Mouse (Mus musculus) midbrain, embryonic 12.5 days (tissue): ENCODE measurements around the gene Cope. TPM values are rescaled to one million over a fixed set of nuclear protein-coding genes. Genes with fewer than 3 reads are reported as not detected.

Source experiments
- ATAC-seq: fragments of 200-750 bp; cut with Nextera tagmentation; 2 replicates; pipeline ENCODE4 v1.8.0; 2017; ENCODE audit warnings: low read depth, moderate TSS enrichment, moderate library complexity; ENCODE audit not compliant: low FRiP score
- H3K27ac ChIP-seq: fragments of 300-500 bp; sonication (generic); replicated peaks from 2 replicates; pipeline ENCODE4 v1.5.1; 2016; ENCODE audit warnings: mild to moderate bottlenecking
- H3K27me3 ChIP-seq: fragments of 300-500 bp; sonication (generic); 2 replicates; pipeline ENCODE4 v1.6.1; 2016; ENCODE audit warnings: mild to moderate bottlenecking
- H3K36me3 ChIP-seq: fragments of 300-500 bp; sonication (generic); 2 replicates; pipeline ENCODE4 v1.6.1; 2016
- H3K4me1 ChIP-seq: fragments of 300-500 bp; sonication (generic); 2 replicates; pipeline ENCODE4 v1.6.1; 2016
- H3K4me2 ChIP-seq: fragments of 300-500 bp; sonication (generic); replicated peaks from 2 replicates; pipeline ENCODE4 v1.6.1; 2016; ENCODE audit warnings: mild to moderate bottlenecking, moderate library complexity
- H3K4me3 ChIP-seq: fragments of 300-500 bp; sonication (generic); 2 replicates; pipeline ENCODE4 v1.5.1; 2016; ENCODE audit warnings: mild to moderate bottlenecking
- H3K9ac ChIP-seq: fragments of 300-500 bp; sonication (generic); replicated peaks from 2 replicates; pipeline ENCODE4 v1.6.1; 2016; ENCODE audit warnings: mild to moderate bottlenecking, moderate library complexity
- H3K9me3 ChIP-seq: fragments of 300-500 bp; sonication (generic); 2 replicates; pipeline ENCODE4 v1.6.1; 2016; ENCODE audit warnings: mild to moderate bottlenecking
- WGBS: fragments of 180-500 bp; shearing (Covaris S2); methylation state at CpG from one replicate; pipeline ENCODE4 v1.1.7; 2016; 5-methylcytosine and 5-hydroxymethylcytosine counted together
- polyA plus RNA-seq: library from polyadenylated mRNA; unstranded; fragments of >200 nt; fragmentation: Nextera tagmentation; extraction: Ambion mirVana; gene quantifications from 2 replicates; pipeline ENCODE4 v1.2.1, GENCODE M21; 2016

The Cope gene
- polyA plus RNA-seq, 1 experiment from 2014 or later = 235 TPM

GRCm38 (mm10) chr8:70332070-70332877 lies 30.0 kb downstream of the Cope start:
- 0 out of 2 replicates have a peak overlapping the region, but pooled peaks have one; percentile 15 for H3K27ac ChIP-seq
- no peaks in the 10 kb centered on the region for H3K9me3 ChIP-seq
- peaks cover 30% of the 10 kb centered on the region for H3K27me3 ChIP-seq
- no peak overlapping the region for H3K4me3 ChIP-seq
- peak; percentile 69 for ATAC-seq
- H3K9ac ChIP-seq = no peak overlapping the region; the same call in 1 of the 2 replicates
- WGBS = 22% methylated on average over 41 of the region's 41 CpGs
- no peak overlapping the region; the same call in 1 of the 2 replicates for H3K4me2 ChIP-seq
- H3K4me1 ChIP-seq = peaks cover 32% of the 10 kb centered on the region
- H3K36me3 ChIP-seq = peaks cover 67% of the 10 kb centered on the region

GRCm38 (mm10) chr8:70332878-70333202 lies 30.5 kb downstream of the Cope start:
- H3K27ac ChIP-seq = no peak overlapping the region
- no peaks in the 10 kb centered on the region for H3K9me3 ChIP-seq
- no peak overlapping the region for H3K9ac ChIP-seq
- no peak overlapping the region for H3K4me2 ChIP-seq
- peaks cover 32% of the 10 kb centered on the region for H3K4me1 ChIP-seq
- no peak overlapping the region for H3K4me3 ChIP-seq
- WGBS = 98% methylated on average over 6 of the region's 6 CpGs
- ATAC-seq = no peak
- peaks cover 30% of the 10 kb centered on the region for H3K27me3 ChIP-seq
- H3K36me3 ChIP-seq = peaks cover 68% of the 10 kb centered on the region

- H3K4me3 ChIP-seq = no peak overlapping the region
- no peak overlapping the region for H3K4me2 ChIP-seq
- 91% methylated on average over 7 of the region's 7 CpGs for WGBS
- H3K9me3 ChIP-seq = no peaks in the 10 kb centered on the region
- H3K27ac ChIP-seq = no peak overlapping the region
- no peak for ATAC-seq
- no peaks in the 10 kb centered on the region for H3K4me1 ChIP-seq
- no peak overlapping the region for H3K9ac ChIP-seq
- H3K27me3 ChIP-seq = no peaks in the 10 kb centered on the region
- peaks cover 97% of the 10 kb centered on the region for H3K36me3 ChIP-seq
Measured at GRCm38 (mm10) chr8:70338931-70339330, 36.6 kb downstream of the Cope start.

GRCm38 (mm10) chr8:70340659-70341058 lies 38.3 kb downstream of the Cope start:
- Histone ChIP-seq H3K4me1 (no peaks in the 10 kb centered on the region), H3K27me3 (no peaks in the 10 kb centered on the region), H3K4me3 (no peak overlapping the region), H3K4me2 (no peak overlapping the region), H3K36me3 (peaks cover 80% of the 10 kb centered on the region), H3K9ac (no peak overlapping the region), H3K27ac (no peak overlapping the region), H3K9me3 (no peaks in the 10 kb centered on the region)
- no peak for ATAC-seq
- 95% methylated on average over 7 of the region's 7 CpGs for WGBS

GRCm38 (mm10) chr8:70342007-70342406 lies 39.7 kb downstream of the Cope start:
- 93% methylated on average over 14 of the region's 14 CpGs for WGBS
- H3K36me3 ChIP-seq = peaks cover 70% of the 10 kb centered on the region
- H3K4me3 ChIP-seq = no peak overlapping the region
- H3K9me3 ChIP-seq = no peaks in the 10 kb centered on the region
- no peak overlapping the region for H3K27ac ChIP-seq
- H3K4me1 ChIP-seq = no peaks in the 10 kb centered on the region
- H3K9ac ChIP-seq = no peak overlapping the region
- ATAC-seq = no peak
- H3K4me2 ChIP-seq = no peak overlapping the region
- no peaks in the 10 kb centered on the region for H3K27me3 ChIP-seq

- no peak overlapping the region for H3K9ac ChIP-seq
- no peaks in the 10 kb centered on the region for H3K27me3 ChIP-seq
- H3K4me2 ChIP-seq = no peak overlapping the region
- peaks cover 59% of the 10 kb centered on the region for H3K36me3 ChIP-seq
- no peaks in the 10 kb centered on the region for H3K9me3 ChIP-seq
- WGBS = 86% methylated on average over 7 of the region's 7 CpGs
- H3K4me3 ChIP-seq = no peak overlapping the region
- H3K4me1 ChIP-seq = 0 out of 2 replicates have a peak, but pooled peaks cover under 1% of the 10 kb centered on the region
- H3K27ac ChIP-seq = no peak overlapping the region
- no peak for ATAC-seq
Measured at GRCm38 (mm10) chr8:70343076-70343475, 40.8 kb downstream of the Cope start.

- 56% methylated on average over 6 of the region's 6 CpGs for WGBS
Measured at GRCm38 (mm10) chr8:70343696-70344095, 41.4 kb downstream of the Cope start.

GRCm38 (mm10) chr8:70344279-70344678 lies 42.0 kb downstream of the Cope start:
- H3K4me2 ChIP-seq = no peak overlapping the region
- H3K27me3 ChIP-seq = no peaks in the 10 kb centered on the region
- H3K36me3 ChIP-seq = peaks cover 55% of the 10 kb centered on the region
- 91% methylated on average over 2 of the region's 2 CpGs for WGBS
- no peak overlapping the region for H3K4me3 ChIP-seq
- H3K9me3 ChIP-seq = no peaks in the 10 kb centered on the region
- no peak for ATAC-seq
- H3K9ac ChIP-seq = no peak overlapping the region
- peaks cover 12% of the 10 kb centered on the region; the same call in 1 of the 2 replicates for H3K4me1 ChIP-seq
- H3K27ac ChIP-seq = no peak overlapping the region

More at GRCm38 (mm10) chr8:70343696-70344095, 41.4 kb downstream of the Cope start:
- peaks cover 6% of the 10 kb centered on the region; the same call in 1 of the 2 replicates for H3K4me1 ChIP-seq
- no peak overlapping the region for H3K9ac ChIP-seq
- no peak overlapping the region for H3K4me2 ChIP-seq
- no peak for ATAC-seq
- H3K9me3 ChIP-seq = no peaks in the 10 kb centered on the region
- H3K4me3 ChIP-seq = no peak overlapping the region
- peaks cover 56% of the 10 kb centered on the region for H3K36me3 ChIP-seq
- H3K27me3 ChIP-seq = no peaks in the 10 kb centered on the region
- no peak overlapping the region for H3K27ac ChIP-seq

- Histone ChIP-seq H3K4me2 (no peak overlapping the region), H3K4me1 (peaks cover 41% of the 10 kb centered on the region)
- WGBS = 92% methylated on average over 4 of the region's 4 CpGs
Measured at GRCm38 (mm10) chr8:70347443-70347842, 45.1 kb downstream of the Cope start.

GRCm38 (mm10) chr8:70347860-70348420 lies 45.6 kb downstream of the Cope start:
- Histone ChIP-seq H3K36me3 (peaks cover 21% of the 10 kb centered on the region), H3K4me2 (no peak overlapping the region)

More at GRCm38 (mm10) chr8:70347443-70347842, 45.1 kb downstream of the Cope start:
- no peak overlapping the region for H3K9ac ChIP-seq
- H3K36me3 ChIP-seq = peaks cover 26% of the 10 kb centered on the region
- no peaks in the 10 kb centered on the region for H3K27me3 ChIP-seq
- no peak overlapping the region for H3K4me3 ChIP-seq
- no peak overlapping the region for H3K27ac ChIP-seq
- ATAC-seq = no peak
- no peaks in the 10 kb centered on the region for H3K9me3 ChIP-seq

GRCm38 (mm10) chr8:70351035-70351999 lies 49.0 kb downstream of the Cope start:
- Histone ChIP-seq H3K27ac (no peak overlapping the region; the same call in 1 of the 2 replicates), H3K36me3 (peaks cover 11% of the 10 kb centered on the region; the same call in 1 of the 2 replicates), H3K9me3 (no peaks in the 10 kb centered on the region), H3K4me3 (peak overlapping the region; percentile 97), H3K27me3 (no peaks in the 10 kb centered on the region), H3K4me1 (peaks cover 47% of the 10 kb centered on the region), H3K4me2 (peak overlapping the region; percentile 99), H3K9ac (peak overlapping the region; percentile 96)
- ATAC-seq = no peak
- 64% methylated on average over 15 of the region's 15 CpGs for WGBS

More at GRCm38 (mm10) chr8:70347860-70348420, 45.6 kb downstream of the Cope start:
- Histone ChIP-seq H3K4me1 (peaks cover 41% of the 10 kb centered on the region), H3K27ac (no peak overlapping the region), H3K27me3 (no peaks in the 10 kb centered on the region), H3K4me3 (no peak overlapping the region), H3K9me3 (no peaks in the 10 kb centered on the region), H3K9ac (no peak overlapping the region)
- no peak for ATAC-seq
- WGBS = 75% methylated on average over 1 of the region's 1 CpGs
